Mouse (Mus musculus) small intestine, adult 2 months (tissue): ENCODE data around the gene Cyb5d2.

Source experiments
- CTCF ChIP-seq: fragments of 200-500 bp; IDR thresholded peaks from 2 replicates; pipeline ENCODE4 v1.5.1; 2012; ENCODE audit warnings: low read depth, mild to moderate bottlenecking, control low read depth, inconsistent platforms, low read length, moderate library complexity, mixed read lengths; ENCODE audit not compliant: insufficient replicate concordance, insufficient read length; ENCODE audit errors: extremely low read depth
- POLR2A ChIP-seq: fragments of 200-500 bp; IDR thresholded peaks from 2 replicates; pipeline ENCODE4 v1.6.1; 2012; ENCODE audit warnings: low read depth, mild to moderate bottlenecking, control low read depth, inconsistent platforms, low read length, moderate library complexity

- no peak for TF ChIP-seq CTCF
- no peak; the same call in 1 of the 2 replicates for TF ChIP-seq POLR2A
These were observed 350 bp upstream of the Cyb5d2 start for GRCm38 (mm10) chr11:72796296-72796687.
